Mouse (Mus musculus) activated CD4-positive, CD25-positive, alpha-beta regulatory T cell, adult 4 months (primary cell): Measurements from ENCODE around the gene Syt12. TPM values are rescaled to one million over a fixed set of nuclear protein-coding genes. Genes with fewer than 3 reads are reported as not detected.

Experiments used
- ATAC-seq: one replicate; pipeline ENCODE4 v1.8.0; 2017
- polyA plus RNA-seq, 2 experiments: library from polyadenylated mRNA; unstranded; fragments of 100-300 nt; shearing (Covaris generic); gene quantifications; one replicate each; pipeline ENCODE4 v1.2.1; 2017

Gene Syt12
- under 1 TPM in 1 of 2 experiments, not detected in 1; 0.14 TPM for polyA plus RNA-seq

GRCm38 (mm10) chr19:4477345-4478189 lies at the start of gene Syt12:
Syt12 (minus strand) TSS chr19:4477447.
- no peak for ATAC-seq

- ATAC-seq, result no peak
Observed at GRCm38 (mm10) chr19:4521426-4522050, 44.3 kb upstream of the Syt12 start.

DNA sequence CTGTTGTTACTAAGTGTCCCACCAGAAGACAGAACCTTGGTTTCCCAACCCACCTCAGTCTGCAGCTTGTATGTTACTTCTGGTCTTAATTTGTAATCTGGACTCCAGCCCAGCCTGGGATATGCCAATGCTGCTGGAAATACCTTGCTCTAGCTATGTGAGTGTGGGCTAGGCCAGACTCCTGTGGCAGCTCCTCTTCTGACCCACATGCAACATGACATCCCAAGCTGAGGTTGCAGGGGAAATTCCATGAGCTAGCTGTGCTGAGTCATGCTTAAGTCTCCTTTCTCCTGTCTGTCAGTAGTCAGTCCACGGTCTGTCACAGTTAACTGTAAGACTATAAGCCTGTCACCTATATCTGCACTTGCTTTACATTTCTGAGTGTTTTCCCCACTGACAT lies 40.2 kb upstream of the Syt12 start:
- no peak for ATAC-seq

- ATAC-seq, result no peak
Observed at GRCm38 (mm10) chr19:4516288-4516687, 39.0 kb upstream of the Syt12 start.

DNA sequence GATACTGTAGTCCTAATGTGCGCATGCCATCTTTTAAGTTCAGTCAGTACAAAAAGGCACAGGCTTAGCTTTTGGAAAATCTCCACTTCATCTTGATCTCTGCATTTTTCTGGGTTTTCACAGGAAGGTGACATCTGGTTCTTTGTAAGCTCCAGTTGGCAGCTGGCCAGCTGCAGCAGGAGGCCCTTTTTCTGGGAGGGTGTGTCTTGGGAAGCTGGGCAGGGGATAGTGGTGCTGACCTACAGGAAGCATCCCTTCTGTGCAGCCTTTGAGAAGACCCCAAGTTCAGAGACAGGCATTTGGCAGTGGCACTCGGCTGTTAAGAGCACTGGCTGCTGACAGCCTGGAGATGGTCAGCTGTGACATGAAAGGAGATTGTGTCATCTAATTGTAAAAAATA lies 38.5 kb upstream of the Syt12 start:
- no peak for ATAC-seq

DNA sequence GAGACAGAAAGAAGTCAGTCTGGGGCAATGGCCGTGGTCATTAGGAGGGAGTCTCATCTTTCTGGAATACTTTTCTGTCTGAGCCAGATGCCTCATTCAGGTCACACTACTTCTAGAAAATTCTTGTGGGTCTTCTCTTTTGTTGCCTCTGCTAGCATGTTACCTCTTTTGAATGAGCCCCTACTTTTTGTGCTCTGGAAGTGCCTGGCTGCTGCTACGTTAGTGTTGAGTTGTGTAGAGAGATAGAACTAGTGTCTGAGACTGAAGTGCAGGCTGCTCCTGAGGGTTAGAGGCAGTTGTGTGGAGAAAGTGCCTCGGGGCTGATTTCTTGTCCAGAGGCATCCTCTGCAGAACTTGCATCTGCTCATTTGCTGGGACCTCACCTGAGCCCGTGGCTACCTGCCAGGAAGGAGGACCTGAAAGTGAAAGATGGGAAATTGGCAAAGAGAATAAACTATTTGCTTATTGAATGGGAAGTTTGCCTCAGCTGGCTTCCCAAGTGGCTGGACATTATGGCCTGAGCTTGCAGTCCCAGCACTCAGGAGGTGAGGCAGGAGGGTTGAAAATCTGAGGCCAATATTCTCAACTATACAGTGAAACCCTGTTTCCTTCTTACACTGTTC lies 36.1 kb upstream of the Syt12 start:
- no peak for ATAC-seq

DNA sequence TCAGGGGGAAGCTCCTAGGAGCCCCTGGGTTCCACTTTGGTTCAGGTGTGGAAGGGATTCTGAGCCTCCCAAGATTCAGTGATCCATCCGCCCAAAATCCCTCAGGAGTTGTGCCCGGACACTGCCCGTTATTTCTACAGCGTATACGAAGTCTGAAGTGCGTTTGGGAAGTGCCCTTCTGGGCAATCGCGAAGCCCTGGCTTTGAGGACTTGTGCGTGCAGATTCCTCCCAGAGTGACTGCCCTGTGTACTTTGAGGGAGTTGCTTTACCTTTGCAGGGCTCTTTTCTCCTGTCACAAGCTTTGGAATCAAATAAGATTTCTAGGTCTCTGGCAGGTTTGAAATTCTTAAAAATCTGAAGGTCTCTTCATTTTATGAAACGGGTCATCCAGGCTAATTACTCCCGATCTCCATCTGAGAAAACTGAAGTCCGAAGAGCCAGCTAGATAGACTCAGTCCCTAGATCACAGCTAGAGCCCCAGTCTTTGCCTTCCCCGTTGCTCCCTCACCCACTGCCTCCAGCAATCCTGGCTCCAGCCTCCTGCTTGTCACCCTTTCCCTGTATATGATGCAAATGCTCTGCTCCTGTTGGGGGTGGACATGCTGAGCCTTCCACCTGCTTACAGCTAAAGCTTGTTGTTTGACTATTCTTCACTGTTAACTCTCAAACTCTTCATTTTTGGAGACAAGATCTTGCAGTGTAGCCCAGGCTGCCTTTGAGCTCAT lies 34.0 kb upstream of the Syt12 start:
- no peak for ATAC-seq

DNA sequence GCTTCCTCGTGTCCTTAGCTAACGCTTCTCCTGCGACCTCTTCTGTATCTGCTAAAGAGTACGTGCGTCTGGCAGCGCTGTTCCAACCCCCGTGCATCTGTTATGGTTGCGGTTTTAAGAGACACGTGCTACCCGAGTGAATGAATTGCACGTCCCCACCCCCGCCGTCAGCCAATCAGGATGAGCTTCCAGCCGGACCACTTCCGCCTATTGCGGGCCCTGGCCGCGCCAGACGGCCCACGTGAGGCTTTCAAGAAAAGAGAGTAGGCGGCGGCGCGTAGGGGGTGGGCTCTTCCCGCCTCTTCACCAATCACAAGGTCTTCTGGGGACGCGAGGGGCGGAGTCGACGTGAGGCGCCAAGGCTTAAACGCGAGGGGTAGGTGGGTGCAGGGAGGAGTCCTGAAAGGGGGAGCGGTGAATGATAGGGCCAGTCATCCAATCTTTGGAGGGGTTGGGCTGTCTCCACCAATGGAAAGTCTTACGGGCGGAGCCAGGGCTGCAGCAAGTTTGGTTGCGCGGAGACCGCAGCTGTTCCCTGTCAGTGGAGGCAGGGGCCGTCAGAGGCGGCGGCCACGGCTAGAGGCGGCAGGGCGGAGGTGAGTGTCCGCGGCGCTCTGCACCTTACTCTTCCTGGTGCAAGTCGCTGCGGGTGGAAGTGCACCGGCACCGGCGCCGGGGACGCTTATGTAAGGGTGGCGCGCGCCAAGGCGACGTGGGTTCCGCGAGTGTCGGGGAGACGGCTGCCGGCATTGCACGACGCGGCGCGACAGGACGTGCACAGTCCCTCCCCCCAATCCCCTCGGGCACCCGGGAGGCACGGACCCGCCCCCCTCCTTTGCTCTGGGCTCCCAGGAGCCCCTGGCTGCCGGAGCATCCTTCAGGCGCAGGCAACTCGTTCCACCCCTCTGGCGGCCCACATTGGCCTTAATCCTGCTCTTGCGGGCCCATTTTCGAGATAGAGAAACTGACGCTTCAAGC lies 33.0 kb upstream of the Syt12 start, which contains the start of gene Pcx:
TSS of gene Pcx (plus strand) at position 487 of the 978 bp plus-strand sequence.
- ATAC-seq, result peak; percentile 94

DNA sequence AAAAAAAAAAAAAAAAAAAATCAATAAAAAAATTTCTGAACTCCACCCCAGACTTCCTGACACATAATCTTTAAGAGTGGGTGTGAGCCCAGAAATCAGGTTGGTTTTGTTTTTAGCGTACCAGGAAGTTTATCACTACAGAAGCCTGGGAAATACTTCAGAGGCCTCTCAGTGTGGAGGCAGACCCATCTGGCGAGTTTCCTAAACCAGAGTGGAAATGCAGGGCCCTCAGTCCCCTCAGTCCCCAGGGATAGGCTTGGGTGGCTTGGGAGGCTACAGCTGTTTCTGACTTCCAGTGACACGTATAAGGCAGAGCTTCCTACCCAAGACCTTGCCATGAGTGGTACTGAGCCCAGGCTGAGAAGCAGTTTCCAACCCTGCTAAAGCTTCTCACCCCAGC lies 30.5 kb upstream of the Syt12 start:
- no peak for ATAC-seq

DNA sequence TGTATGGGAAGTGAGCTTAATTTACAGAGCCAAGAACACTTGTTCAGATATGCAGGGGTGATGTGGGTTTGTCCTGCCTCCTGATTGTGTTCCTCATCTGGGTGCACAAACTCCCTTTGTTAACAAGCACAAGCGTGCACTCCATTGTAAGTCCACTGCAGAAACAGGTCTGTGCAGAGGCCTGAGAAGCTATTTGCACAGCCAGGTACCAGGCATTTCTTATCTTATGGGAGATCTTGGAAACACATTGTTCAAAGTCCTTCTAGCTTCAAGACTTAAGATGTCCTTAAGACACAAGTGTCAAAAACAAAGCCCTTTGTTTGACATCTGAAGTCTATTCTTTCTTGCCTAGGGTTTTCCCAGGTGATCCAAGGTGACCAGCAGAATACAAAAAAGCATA lies 27.6 kb upstream of the Syt12 start:
- no peak for ATAC-seq

GRCm38 (mm10) chr19:4502701-4503100 lies 25.5 kb upstream of the Syt12 start:
- no peak for ATAC-seq

GRCm38 (mm10) chr19:4498062-4498933 lies 21.1 kb upstream of the Syt12 start, which contains the start of gene 2010003K11Rik:
2010003K11Rik (minus strand) TSS chr19:4498583.
- ATAC-seq, result no peak

DNA sequence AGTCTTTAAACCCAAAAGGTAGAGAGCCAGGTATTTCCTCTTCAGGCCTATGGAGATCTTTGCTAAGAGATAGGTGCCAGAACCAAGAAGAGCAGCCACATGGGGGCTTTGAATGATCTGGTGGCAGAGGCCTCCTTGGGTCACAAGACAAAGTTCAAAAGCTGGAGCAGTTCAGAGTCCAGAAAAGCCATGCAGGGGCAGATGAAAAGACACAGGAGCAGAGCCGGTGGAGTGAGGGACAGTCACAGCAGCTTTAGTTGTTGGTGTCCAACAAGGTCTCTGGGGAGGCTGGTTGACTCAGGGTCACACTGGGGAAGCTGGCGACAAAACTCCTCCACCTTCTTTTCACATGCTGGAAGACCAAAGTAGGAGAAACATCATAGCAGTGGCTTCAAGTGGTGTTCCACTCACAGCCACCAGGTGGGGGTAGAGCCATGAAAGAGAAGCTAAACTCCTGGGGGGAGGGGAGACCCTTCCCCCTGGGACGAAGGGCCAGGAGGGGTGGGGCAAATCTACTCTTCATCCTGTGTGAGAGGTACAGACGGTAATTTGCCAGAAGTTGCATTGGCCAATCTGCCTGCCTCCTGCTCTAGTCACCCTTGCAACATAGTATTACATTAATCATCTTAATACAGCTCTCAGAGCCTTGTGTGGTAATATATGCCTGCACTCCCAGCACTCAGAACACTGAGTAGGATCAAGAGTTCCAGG lies 20.2 kb upstream of the Syt12 start:
- no peak for ATAC-seq

- ATAC-seq, result no peak
Observed at GRCm38 (mm10) chr19:4496535-4497262, 19.5 kb upstream of the Syt12 start.

- no peak for ATAC-seq
Observed at GRCm38 (mm10) chr19:4495814-4496213, 18.6 kb upstream of the Syt12 start.

- ATAC-seq, result no peak
Observed at GRCm38 (mm10) chr19:4494707-4495106, 17.5 kb upstream of the Syt12 start.

DNA sequence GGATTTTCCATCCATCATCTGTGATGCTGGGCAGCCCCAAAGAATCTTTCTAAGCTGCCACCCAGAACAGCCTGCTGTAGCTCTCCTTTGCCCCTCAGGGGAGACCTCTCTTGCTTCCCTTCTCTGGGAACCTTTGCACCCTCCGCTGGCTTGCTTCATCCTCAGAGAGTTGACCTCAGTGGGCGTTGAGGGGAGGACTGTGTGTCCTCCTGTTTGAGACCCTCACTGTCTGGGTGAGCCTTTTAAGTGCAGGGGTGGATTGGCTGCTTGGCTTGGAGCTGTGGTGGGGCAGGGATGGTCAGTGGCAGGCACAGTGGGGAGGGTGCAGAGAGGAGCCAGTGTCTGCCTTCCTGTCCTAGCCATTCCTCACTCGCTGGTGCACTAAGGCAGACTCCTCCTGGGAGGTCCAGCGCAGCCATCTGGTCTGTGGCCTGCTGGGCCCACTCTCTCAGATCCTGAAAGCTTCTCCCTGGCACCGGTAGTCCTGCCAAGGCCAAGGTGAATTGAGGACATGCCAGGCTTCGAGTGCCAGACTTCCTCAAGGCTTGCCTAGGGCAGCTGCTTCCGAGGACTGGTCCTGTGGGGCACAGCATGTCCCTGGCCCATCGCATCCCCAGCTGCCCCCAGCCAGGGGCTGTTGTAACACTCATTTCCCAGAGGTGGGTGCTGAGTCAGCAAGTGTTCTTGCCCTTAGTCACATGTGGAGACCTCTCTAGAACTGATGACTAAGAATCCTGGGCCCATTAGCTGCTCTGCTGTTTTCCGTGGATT lies 15.5 kb upstream of the Syt12 start:
- ATAC-seq, result no peak

DNA sequence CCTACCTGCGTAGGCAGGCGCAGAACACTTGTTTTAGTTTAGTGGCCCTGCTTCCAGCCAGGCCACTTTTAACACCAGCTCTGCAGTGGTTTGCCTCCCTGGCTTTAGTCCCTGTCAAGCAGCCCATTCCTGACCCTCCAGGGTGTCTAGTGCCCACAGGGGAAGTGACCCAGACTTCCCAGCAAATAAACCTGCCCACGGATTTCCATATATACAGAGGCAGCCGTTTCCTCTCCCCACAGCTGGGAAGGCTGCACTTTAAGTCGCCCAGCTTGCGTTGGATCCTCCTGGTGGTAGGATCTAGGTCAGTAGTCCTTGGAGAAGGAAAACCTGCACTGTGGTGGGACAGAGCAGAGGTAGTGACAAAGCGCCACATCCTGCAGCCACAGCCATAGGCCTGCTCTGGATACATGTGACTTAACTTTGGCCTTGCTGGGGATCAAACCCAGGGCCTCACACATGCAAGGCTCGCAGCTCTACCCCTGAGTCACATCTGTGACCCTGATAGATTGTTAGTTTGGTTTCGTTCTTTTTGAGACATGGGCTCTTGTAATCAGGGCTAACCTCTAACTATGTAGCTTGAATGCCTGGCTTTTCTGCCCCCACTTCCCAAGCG lies 13.9 kb upstream of the Syt12 start:
- no peak for ATAC-seq
